Mouse (Mus musculus) Patski (cell line): ENCODE measurements around the gene Ptpn20. TPM values are rescaled to one million over a fixed set of nuclear protein-coding genes. Genes with fewer than 3 reads are reported as not detected.

Experiments
- ATAC-seq: fragments of 100-300 bp; one replicate; pipeline ENCODE4 v1.8.0; 2021
- CTCF ChIA-PET: fragments of 350-600 bp; sonication (Branson Sonifier 250); formaldehyde crosslinking; loops from one replicate; lab custom pipeline; 2022; ENCODE audit warnings: inconsistent platforms; lab: Charles Lee
- POLR2A ChIA-PET: fragments of 350-600 bp; sonication (Branson Sonifier 250); formaldehyde crosslinking; loops from one replicate; lab custom pipeline; 2022; ENCODE audit warnings: antibody characterized with exemption, inconsistent platforms; lab: Charles Lee
- DNase-seq: peaks from one replicate; pipeline ENCODE4 v3.0.0-alpha.2; 2011; ENCODE audit warnings: low read depth, low spot score
- H3K27me3 ChIP-seq: fragments of 371-371 bp; one replicate; pipeline ENCODE4 v1.5.1; 2021
- CTCF ChIP-seq: fragments of 100-300 bp; IDR thresholded peaks from one replicate; pipeline ENCODE4 v1.5.1; 2021
- in situ Hi-C: fragments of 300-500 bp; cut with MboI; formaldehyde crosslinking; loops from 3 replicates; pipeline ENCODE4 v1.11.1; 2018; ENCODE audit warnings: low pct_unique_long_range_greater_than_20kb, mixed read lengths
- polyA plus RNA-seq: library from polyadenylated mRNA; unstranded; gene quantifications from one replicate; pipeline ENCODE4 v1.2.3, GENCODE M21; 2021

The Ptpn20 gene
- polyA plus RNA-seq, 1 experiment from 2014 or later, result not detected

GRCm38 (mm10) chr14:33673350-33674087 lies 84.5 kb downstream of the Ptpn20 start:
- ATAC-seq (no peak), DNase-seq (no peak)
- in situ Hi-C loops, result no loop called here
- ChIA-PET CTCF (no interaction called here), POLR2A (no interaction called here)
- TF ChIP-seq CTCF, result peak; percentile 61
- peaks cover 4% of the 10 kb centered on the region for H3K27me3 ChIP-seq

GRCm38 (mm10) chr14:33677996-33678395 lies 89.0 kb downstream of the Ptpn20 start:
- ATAC-seq (no peak), DNase-seq (no peak)
- no peak for TF ChIP-seq CTCF
- peaks cover 4% of the 10 kb centered on the region for H3K27me3 ChIP-seq
- in situ Hi-C loops, result no loop called here
- CTCF ChIA-PET, result no interaction called here
- POLR2A ChIA-PET, result no interaction called here

- peaks cover 7% of the 10 kb centered on the region for H3K27me3 ChIP-seq
- in situ Hi-C loops, result no loop called here
- ATAC-seq, result no peak
- ChIA-PET POLR2A (no interaction called here), CTCF (no interaction called here)
- no peak for TF ChIP-seq CTCF
- no peak for DNase-seq
These were observed 89.7 kb downstream of the Ptpn20 start for GRCm38 (mm10) chr14:33678740-33679139.

GRCm38 (mm10) chr14:33680621-33681020 lies 91.6 kb downstream of the Ptpn20 start:
- peaks cover 6% of the 10 kb centered on the region for H3K27me3 ChIP-seq
- no peak for ATAC-seq
- POLR2A ChIA-PET, result no interaction called here
- no peak for TF ChIP-seq CTCF
- CTCF ChIA-PET, result no interaction called here
- in situ Hi-C loops, result no loop called here
- no peak for DNase-seq

GRCm38 (mm10) chr14:33682768-33683167 lies 93.8 kb downstream of the Ptpn20 start:
- ATAC-seq, result no peak

GRCm38 (mm10) chr14:33683701-33684100 lies 94.7 kb downstream of the Ptpn20 start:
- DNase-seq, result no peak

More at GRCm38 (mm10) chr14:33682768-33683167, 93.8 kb downstream of the Ptpn20 start:
- POLR2A ChIA-PET, result no interaction called here
- TF ChIP-seq CTCF, result no peak
- in situ Hi-C loops, result no loop called here
- H3K27me3 ChIP-seq, result peaks cover 11% of the 10 kb centered on the region
- no peak for DNase-seq
- CTCF ChIA-PET, result no interaction called here

GRCm38 (mm10) chr14:33687444-33688028 lies 98.5 kb downstream of the Ptpn20 start:
- no peak for DNase-seq

More at GRCm38 (mm10) chr14:33683701-33684100, 94.7 kb downstream of the Ptpn20 start:
- in situ Hi-C loops, result no loop called here
- TF ChIP-seq CTCF, result no peak
- no peak for ATAC-seq
- ChIA-PET CTCF (no interaction called here), POLR2A (no interaction called here)
- peaks cover 12% of the 10 kb centered on the region for H3K27me3 ChIP-seq

GRCm38 (mm10) chr14:33689044-33689443 lies 100.0 kb downstream of the Ptpn20 start:
- ATAC-seq, result no peak
- POLR2A ChIA-PET, result no interaction called here
- CTCF ChIA-PET, result no interaction called here

More at GRCm38 (mm10) chr14:33687444-33688028, 98.5 kb downstream of the Ptpn20 start:
- H3K27me3 ChIP-seq, result peaks cover 13% of the 10 kb centered on the region
- ChIA-PET POLR2A (no interaction called here), CTCF (no interaction called here)
- TF ChIP-seq CTCF, result no peak
- ATAC-seq, result no peak
- in situ Hi-C loops, result no loop called here

More at GRCm38 (mm10) chr14:33689044-33689443, 100.0 kb downstream of the Ptpn20 start:
- in situ Hi-C loops, result no loop called here
- H3K27me3 ChIP-seq, result peaks cover 11% of the 10 kb centered on the region
- no peak for TF ChIP-seq CTCF
- DNase-seq, result no peak

Other genes starting within 250 kb of the Ptpn20 start
- gene Mapk8, start 142.0 kb upstream of the Ptpn20 start, polyA plus RNA-seq, result 31.9 TPM
- 0.03 TPM for gene Frmpd2, start 117.5 kb upstream of the Ptpn20 start, polyA plus RNA-seq